Mouse (Mus musculus): ENCODE measurements around the gene Cyb5d1.

Gene Cyb5d1

DNA sequence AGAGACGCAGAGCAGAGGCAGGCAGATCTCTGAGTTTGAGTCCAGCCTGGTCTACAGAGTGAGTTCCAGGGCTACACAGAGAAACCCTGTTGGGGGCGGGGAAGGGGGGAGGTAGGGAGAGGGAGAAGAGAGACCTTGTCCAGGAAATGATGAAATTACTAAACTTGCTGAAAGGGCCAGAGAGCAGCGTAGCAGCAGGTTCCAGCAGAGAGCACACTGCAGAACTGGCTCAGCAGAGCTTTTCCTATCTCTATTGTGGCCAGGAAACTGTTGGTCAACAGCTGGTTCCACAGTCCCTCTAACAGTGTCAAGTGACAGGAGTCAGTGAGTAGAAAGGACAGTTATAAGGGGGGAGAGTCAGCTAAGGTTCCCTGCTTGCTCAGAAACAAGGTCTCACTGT, 15.8 kb downstream of the Cyb5d1 start:
- no peak for DNase-seq (ENCODE audit: low read depth, low spot score)

- DNase-seq (ENCODE audit: low read depth, low spot score), result no peak
These were observed 17.7 kb downstream of the Cyb5d1 start for GRCm38 (mm10) chr11:69377766-69378165.

DNA sequence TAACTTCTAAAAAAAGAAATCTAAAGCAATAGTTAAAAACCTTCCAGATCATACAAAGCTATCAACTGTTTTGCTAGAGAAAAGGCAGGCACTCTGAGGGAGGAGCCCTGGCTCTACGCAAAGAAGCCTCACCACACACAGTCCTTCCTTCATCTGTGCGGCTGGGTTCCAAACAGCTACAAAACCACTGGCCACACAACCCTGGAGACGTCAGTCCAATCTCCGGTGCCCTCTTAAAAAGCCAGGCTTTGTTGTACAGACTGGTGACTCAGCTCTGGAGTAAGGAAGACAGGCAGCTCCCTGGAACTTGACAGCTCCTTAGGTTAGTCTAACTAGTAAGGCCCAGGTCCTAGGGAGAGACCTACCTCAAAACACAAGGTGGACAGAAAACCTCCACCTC, 19.8 kb downstream of the Cyb5d1 start:
- DNase-seq (ENCODE audit: low read depth, low spot score), result no peak

GRCm38 (mm10) chr11:69373223-69373965, 22.0 kb downstream of the Cyb5d1 start:
- DNase-seq (ENCODE audit: low read depth, low spot score), result peak; percentile 83

- peak; percentile 63 for DNase-seq (ENCODE audit: low read depth, low spot score)
These were observed 22.7 kb downstream of the Cyb5d1 start for GRCm38 (mm10) chr11:69372780-69373170.

DNA sequence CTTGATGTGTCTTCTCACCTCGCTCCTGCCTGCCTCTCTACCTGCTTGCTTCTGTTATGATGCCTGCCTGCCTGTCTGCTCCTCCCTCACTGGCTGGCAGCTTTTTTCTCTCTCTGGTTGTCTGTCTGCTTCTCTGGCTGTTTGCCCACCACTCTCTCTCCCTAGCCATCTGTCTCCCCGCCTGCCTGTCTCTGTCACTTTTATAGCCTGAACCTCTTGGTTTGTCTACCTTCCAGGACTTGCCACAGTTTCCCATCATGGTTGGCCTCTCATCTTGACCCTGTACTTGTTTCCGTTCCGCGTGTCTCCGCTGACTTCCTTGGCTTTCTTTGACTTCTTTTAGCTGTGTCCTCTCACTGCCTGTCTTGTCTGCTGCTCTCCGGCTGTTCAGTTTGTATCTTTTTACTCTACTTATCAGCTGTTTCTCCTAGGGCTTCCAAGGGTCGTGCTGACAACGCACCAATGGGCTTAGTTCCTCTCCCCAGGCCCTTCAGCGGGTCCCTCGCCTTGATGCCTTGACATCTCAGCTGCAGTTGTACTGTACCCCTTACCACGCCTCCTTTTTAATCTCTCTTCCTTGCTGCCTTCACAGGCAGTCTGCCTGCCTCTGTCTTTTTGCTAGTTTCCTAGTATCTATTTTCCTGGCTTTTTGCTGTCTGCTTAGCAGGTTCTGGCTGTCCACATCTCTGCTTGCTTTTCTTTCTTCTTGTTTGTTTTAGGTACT, 23.2 kb downstream of the Cyb5d1 start:
- DNase-seq (ENCODE audit: low read depth, low spot score), result no peak

DNA sequence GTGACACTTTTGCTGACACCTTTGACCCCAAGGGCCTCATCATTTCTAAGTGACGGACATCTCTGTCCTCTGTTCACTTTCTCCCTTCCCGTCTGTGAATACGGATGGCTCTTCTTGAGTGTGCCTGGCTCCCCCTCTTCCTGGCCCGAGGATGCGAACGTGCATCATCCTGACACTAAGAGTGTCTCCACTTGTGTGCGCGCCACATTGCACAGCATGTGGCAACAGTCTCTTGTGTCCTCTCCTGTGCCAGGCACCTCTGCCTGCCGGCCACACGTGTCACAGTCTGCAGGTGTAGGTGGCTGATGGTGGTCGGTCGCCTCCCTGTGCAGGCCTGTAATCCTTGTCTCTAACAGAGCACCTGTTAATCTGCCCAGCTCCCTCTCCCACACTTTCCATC, 23.8 kb downstream of the Cyb5d1 start:
- DNase-seq (ENCODE audit: low read depth, low spot score), result no peak

DNA sequence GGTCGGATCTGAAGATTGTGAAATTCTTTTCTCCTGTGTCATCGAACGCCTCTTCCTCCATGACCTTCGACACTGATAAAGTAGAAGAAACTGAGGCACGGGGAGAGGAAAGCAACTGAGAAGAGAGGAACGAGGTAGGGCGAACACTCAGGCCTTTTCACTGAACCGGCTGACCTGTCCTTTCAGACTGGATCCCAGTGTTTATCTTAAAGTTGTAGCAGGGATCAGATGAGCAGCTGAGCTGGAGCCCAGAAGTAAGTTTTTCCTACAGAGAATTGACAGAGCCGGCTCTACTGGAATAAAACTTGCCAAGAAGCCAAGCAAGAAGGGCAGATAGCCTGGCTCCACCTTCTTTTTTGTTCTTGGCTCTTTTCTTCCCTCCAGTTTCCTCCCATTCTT, 24.6 kb downstream of the Cyb5d1 start:
- DNase-seq (ENCODE audit: low read depth, low spot score), result no peak

DNA sequence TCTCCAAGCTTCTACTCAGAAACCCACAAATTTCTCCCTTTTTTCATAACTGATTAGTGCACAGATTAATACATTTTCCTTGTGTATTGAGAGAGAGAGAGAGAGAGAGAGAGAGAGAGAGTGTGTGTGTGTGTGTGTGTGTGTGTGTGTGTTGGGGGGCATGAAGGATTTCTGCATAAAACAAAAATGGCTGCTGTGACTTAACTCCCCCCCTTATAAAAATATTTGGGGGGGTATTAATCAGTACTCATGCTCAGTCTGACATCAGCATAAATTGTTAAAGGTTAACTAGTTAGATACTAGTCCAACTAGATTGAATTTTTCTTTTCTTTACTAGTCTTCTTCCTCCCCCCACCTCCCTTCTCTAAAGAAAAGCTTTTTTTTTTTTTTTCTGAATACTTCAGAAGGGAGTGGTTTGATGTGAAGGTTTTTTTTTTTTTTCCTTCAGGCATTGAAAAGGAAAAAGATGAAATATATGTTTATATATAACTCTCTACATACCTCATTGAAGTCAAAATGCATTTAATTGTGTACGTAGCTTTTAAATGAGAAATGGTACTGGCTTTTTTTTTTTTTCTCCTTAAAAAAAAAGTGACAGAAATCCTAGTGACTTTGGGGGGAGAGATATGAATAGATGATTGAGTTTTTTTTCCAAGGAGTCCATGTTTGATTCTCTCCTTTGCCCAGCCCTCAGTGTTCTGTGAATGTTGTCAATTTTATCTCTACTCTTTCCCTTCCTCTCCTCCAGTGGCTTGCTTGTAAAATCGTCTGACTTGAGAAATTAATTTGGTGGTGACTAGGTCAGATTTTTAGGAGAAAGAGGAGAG, 25.2 kb downstream of the Cyb5d1 start:
- DNase-seq (ENCODE audit: low read depth, low spot score), result no peak

GRCm38 (mm10) chr11:69369215-69369989, 26.0 kb downstream of the Cyb5d1 start, which contains the start of gene Chd3:
Gene Chd3, minus strand, starts transcription at chr11:69369406.
- no peak for DNase-seq (ENCODE audit: low read depth, low spot score)

DNA sequence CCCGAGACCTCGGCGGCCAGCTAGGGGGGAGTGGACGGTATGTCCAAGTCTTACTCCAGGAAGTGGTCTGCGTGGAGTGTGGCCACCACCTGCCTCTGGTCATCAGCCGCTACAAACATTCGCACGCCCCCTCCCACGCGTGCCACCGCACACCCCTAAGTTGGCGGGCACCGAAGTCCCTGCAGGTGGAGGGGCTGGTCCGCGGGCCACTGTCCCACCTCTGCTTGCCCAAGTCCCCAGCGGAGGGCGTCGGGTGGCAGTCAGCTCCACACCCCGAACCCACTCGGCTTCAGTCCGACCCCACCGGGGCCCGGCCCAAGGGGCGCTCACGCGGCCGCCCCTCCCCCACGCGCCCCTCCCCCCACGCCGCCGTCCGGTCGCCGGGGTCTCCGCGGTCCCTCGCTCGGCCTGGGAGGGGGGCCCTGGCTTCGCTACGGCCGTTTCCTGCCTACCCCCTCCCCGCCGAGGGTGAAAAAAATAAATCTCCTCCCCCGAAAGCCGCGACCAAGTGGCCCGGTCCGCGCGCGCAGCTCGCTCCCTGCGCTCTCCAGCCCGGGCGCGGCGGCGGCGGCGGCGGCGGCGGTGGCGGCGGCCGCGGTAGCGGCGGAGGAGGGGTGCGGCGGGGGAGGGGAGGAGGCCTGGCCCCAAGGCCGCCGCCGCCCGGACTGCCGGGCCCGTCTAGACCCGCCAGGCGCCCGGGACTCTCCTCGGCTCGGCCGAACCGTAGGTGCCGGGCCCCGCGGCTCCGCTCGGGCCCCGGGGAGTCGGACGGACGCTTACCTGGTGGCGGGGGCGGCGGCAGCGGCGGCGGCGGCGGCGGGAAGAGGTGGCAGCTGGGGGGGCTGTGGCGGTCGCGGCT, 26.8 kb downstream of the Cyb5d1 start:
- DNase-seq (ENCODE audit: low read depth, low spot score), result no peak

- DNase-seq (ENCODE audit: low read depth, low spot score), result no peak
These were observed 27.6 kb downstream of the Cyb5d1 start for GRCm38 (mm10) chr11:69367616-69368355.

GRCm38 (mm10) chr11:69366855-69367615, 28.4 kb downstream of the Cyb5d1 start:
- DNase-seq (ENCODE audit: low read depth, low spot score), result peak; percentile 58

- peak; percentile 78 for DNase-seq (ENCODE audit: low read depth, low spot score)
These were observed 29.1 kb downstream of the Cyb5d1 start for GRCm38 (mm10) chr11:69366157-69366854.

DNA sequence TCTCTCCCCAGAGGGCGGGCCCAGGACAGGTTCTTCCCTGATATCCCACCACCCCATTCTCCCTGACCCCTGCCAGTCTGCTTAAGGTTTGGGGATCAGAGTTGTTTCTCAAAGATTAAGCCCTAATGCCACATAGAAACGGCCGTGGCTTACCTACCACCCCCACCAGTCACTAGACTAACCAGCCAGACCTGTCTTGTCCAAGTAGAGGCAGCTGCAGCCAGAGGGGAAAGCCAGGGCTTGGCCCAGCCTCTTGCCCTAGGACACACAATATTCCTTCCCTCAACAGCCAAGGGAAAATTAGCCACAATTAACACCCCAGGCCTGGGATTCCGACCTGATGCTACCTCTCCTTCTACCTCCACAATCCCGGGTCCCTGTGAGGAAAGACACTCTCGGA, 29.7 kb downstream of the Cyb5d1 start:
- no peak for DNase-seq (ENCODE audit: low read depth, low spot score)

- DNase-seq (ENCODE audit: low read depth, low spot score), result no peak
These were observed 30.5 kb downstream of the Cyb5d1 start for GRCm38 (mm10) chr11:69364910-69365309.

- DNase-seq (ENCODE audit: low read depth, low spot score), result no peak
These were observed 31.1 kb downstream of the Cyb5d1 start for GRCm38 (mm10) chr11:69364376-69364775.

DNA sequence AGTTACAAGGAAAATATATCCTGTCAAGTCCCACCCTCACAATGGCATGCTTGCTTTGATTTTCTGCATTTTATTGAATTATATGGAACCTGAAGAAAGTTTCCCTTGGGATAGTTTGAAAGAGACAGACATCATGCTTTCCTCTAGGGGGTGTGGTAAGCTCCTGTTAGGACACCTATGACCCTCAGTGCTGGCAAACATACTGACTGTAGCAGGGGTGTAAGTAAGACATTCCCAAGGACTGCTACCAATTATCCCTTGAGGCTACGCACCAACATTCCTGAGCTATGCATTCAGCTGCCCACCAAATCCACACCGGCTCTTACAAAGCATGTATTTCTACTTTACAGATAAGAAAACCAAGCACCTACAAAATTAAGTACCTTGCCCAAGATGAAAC, 33.0 kb downstream of the Cyb5d1 start:
- DNase-seq (ENCODE audit: low read depth, low spot score), result no peak

Data from ES-CJ7 (cell line).